Mouse (Mus musculus) erythroblast, embryonic 14.5 days (primary cell): ENCODE data around the gene Eras. TPM values are rescaled to one million over a fixed set of nuclear protein-coding genes. Genes with fewer than 3 reads are reported as not detected.
A peak's percentile ranks its signal among the peaks of the same experiment; 100 is the strongest.

Source experiments
- H3K27me3 ChIP-seq: 2 replicates; pipeline ENCODE4 v1.6.1; 2012; ENCODE audit warnings: inconsistent platforms; ENCODE audit not compliant: control insufficient read depth
- H3K36me3 ChIP-seq: 2 replicates; pipeline ENCODE4 v1.6.1; 2012; ENCODE audit warnings: mild to moderate bottlenecking, inconsistent platforms; ENCODE audit not compliant: control insufficient read depth
- H3K4me1 ChIP-seq: 2 replicates; pipeline ENCODE4 v1.6.1; 2012; ENCODE audit warnings: inconsistent platforms; ENCODE audit not compliant: control insufficient read depth
- H3K4me3 ChIP-seq: replicated peaks from 2 replicates; pipeline ENCODE3; 2012; ENCODE audit warnings: moderate library complexity, mild to moderate bottlenecking, inconsistent platforms
- H3K9me3 ChIP-seq: 2 replicates; pipeline ENCODE4 v1.6.1; 2012; ENCODE audit warnings: low read length, inconsistent platforms, mixed read lengths; ENCODE audit not compliant: control insufficient read depth
- GATA1 ChIP-seq: IDR thresholded peaks from 2 replicates; pipeline ENCODE4 v1.6.1; 2012; ENCODE audit warnings: low read length, inconsistent platforms, mixed read lengths
- TAL1 ChIP-seq: IDR thresholded peaks from 3 replicates; pipeline ENCODE4 v1.6.1; 2012; ENCODE audit warnings: low read length, inconsistent platforms, mixed read lengths
- polyA plus RNA-seq: library from polyadenylated mRNA; stranded (reverse); fragments of >175 nt; gene quantifications from 2 replicates; pipeline ENCODE4 v1.2.3, GENCODE M21; 2012

Eras gene
- 0.06 TPM in 1 of 2 replicates, not detected in the other for polyA plus RNA-seq

DNA sequence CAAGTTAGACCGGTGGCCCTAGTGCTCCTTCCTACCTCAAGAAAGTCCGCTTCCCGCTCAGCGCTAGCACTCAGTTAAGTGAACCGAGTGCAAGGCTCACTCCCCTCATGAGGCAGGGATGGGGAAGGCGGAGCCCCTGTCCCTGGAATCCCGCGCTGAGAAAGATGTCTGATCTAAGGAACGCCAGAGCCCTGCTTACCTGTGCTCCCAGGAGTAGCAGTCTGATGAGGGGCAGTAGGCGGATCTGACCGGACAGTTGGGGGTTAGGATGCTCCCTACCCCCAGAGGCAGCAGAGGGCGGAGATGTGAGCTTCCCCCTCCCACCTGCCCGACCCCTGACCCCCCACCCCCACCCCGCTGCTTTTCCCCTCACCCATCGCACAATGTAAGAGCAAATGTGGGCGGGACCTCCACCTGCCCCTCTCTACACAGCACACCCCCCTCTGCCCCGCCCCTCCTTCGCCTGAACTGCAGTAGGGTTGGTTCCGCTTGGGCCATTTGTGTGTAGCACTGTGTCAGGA is at the start of gene Eras:
Gene Eras (minus strand): TSS at position 338 of the 521 bp plus-strand sequence.
- Histone ChIP-seq H3K4me1 (no peaks in the 10 kb centered on the region), H3K4me3 (no peak within 1 kb of the TSS), H3K9me3 (peaks cover 10% of the 10 kb centered on the region), H3K36me3 (peaks cover 8% of the 10 kb centered on the region), H3K27me3 (peaks cover 68% of the 10 kb centered on the region)
- no peak for TF ChIP-seq GATA1

GRCm38 (mm10) chrX:7977892-7978291 is 49.5 kb upstream of the Eras start, which contains the start of gene Gata1:
TSS of gene Gata1 (minus strand) at chrX:7978071.
- H3K36me3 ChIP-seq = peaks cover 32% of the 10 kb centered on the region
- no peak within 1 kb of the TSS for H3K4me3 ChIP-seq
- H3K4me1 ChIP-seq = peaks cover 43% of the 10 kb centered on the region
- H3K9me3 ChIP-seq = no peaks in the 10 kb centered on the region
- no peaks in the 10 kb centered on the region for H3K27me3 ChIP-seq
- TF ChIP-seq GATA1 (no peak), TAL1 (no peak)

DNA sequence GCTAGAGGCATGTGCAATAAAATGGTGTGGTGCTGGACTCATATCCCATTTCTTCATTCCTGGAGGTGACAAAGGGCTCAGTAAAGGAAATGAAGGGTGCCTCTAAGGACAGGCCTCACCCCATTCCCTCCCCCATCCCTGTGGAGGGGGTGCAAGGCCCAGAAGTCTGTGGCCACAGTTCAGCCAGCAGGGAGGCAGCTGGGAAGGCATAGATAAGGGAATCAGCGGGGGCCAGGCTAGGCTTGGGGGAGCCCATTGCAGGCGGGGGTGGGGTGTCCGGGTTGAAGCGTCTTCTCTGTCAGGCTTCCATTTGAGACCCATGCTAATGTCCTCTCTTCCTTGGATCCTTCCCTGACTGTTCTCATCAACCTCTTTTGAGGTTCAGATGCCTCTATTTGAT is 42.9 kb upstream of the Eras start:
- Histone ChIP-seq H3K4me1 (peaks cover 64% of the 10 kb centered on the region), H3K4me3 (peak overlapping the region; percentile 57), H3K27me3 (no peaks in the 10 kb centered on the region), H3K36me3 (peaks cover 49% of the 10 kb centered on the region), H3K9me3 (no peaks in the 10 kb centered on the region)
- TF ChIP-seq TAL1 = peak; percentile 95
- peak; percentile 81 for TF ChIP-seq GATA1

GRCm38 (mm10) chrX:7968899-7969298 is 40.5 kb upstream of the Eras start:
- H3K36me3 ChIP-seq = peaks cover 58% of the 10 kb centered on the region
- H3K4me3 ChIP-seq = peak overlapping the region; percentile 91
- no peaks in the 10 kb centered on the region for H3K9me3 ChIP-seq
- peaks cover 67% of the 10 kb centered on the region for H3K4me1 ChIP-seq
- no peak for TF ChIP-seq GATA1
- TF ChIP-seq TAL1 = no peak
- H3K27me3 ChIP-seq = no peaks in the 10 kb centered on the region

DNA sequence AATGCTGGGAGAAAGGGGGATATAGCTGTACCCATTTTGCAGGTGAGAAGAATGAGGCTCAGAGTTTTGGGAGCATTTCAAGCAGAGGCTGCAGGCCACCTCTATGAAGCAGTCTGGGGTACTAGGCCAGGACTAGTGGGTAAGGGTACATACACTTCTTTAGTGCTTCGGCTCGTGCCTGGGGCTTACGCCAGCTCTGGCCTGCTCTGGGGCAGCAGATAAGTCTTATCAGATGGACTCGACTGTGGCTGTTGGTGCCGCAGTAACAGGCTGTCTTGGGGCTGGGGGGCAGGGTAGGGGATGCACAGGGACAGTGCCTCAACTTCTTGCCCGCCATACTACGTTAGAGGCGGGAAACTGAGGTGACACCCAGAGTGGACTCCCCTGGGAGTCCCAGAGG is 39.8 kb upstream of the Eras start:
- H3K27me3 ChIP-seq = no peaks in the 10 kb centered on the region
- peak overlapping the region; percentile 91 for H3K4me3 ChIP-seq
- no peaks in the 10 kb centered on the region for H3K9me3 ChIP-seq
- H3K4me1 ChIP-seq = peaks cover 68% of the 10 kb centered on the region
- H3K36me3 ChIP-seq = peaks cover 60% of the 10 kb centered on the region
- TF ChIP-seq TAL1 (peak; percentile 22; the same call in 1 of the 3 replicates), GATA1 (peak; percentile 79)

GRCm38 (mm10) chrX:7967596-7968201 is 39.3 kb upstream of the Eras start:
- TF ChIP-seq TAL1 (no peak), GATA1 (no peak)
- H3K4me1 ChIP-seq = peaks cover 68% of the 10 kb centered on the region
- no peaks in the 10 kb centered on the region for H3K9me3 ChIP-seq
- H3K27me3 ChIP-seq = no peaks in the 10 kb centered on the region
- H3K36me3 ChIP-seq = peaks cover 65% of the 10 kb centered on the region
- H3K4me3 ChIP-seq = peak overlapping the region; percentile 91

DNA sequence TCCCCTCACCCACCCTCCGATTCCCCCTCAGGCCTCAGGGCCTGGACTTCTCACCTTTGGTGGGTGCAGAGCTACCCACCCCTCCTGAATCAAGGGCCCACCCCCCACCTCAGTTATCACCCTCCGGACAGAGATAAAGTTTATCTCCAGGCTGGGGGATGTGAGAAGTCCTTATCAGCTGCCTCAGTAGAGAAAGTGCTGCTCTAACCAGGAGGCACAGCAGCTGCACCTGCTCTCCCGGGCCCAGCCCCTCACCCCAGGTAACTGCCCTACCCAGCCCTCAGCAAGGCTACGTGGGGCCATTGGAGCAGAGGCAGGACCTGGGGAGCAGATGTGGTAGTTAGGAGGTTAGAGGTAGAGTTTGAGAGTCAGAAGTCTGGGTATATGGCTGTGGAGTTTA is 37.8 kb upstream of the Eras start:
- peaks cover 65% of the 10 kb centered on the region for H3K4me1 ChIP-seq
- no peaks in the 10 kb centered on the region; the same call in 1 of the 2 replicates for H3K27me3 ChIP-seq
- H3K4me3 ChIP-seq = peak overlapping the region; percentile 91
- TF ChIP-seq TAL1 (no peak), GATA1 (no peak)
- H3K9me3 ChIP-seq = no peaks in the 10 kb centered on the region; the same call in 1 of the 2 replicates
- H3K36me3 ChIP-seq = peaks cover 76% of the 10 kb centered on the region

- Histone ChIP-seq H3K27me3 (no peaks in the 10 kb centered on the region; the same call in 1 of the 2 replicates), H3K9me3 (no peaks in the 10 kb centered on the region; the same call in 1 of the 2 replicates), H3K36me3 (peaks cover 79% of the 10 kb centered on the region), H3K4me1 (peaks cover 61% of the 10 kb centered on the region), H3K4me3 (peak overlapping the region; percentile 91)
- no peak for TF ChIP-seq TAL1
- no peak for TF ChIP-seq GATA1
These were observed 35.6 kb upstream of the Eras start for GRCm38 (mm10) chrX:7963829-7964626.

DNA sequence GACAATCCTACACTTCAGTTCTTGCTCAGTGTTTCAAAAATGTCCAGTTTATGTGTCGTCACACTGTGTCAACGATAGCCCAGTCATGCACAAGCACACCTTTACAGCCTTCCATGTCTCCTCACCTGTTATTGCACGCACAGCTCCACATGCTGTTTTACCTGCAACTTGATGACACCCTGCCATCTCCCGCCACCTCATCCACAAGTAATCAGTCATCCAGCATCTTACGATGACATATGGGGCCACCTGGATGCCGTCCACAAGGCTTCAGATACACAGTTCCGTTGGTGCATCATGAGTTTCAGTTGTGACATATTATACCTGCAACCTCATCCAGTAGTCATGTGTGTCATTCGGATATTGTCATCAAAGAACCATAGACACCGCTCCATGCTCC is 30.5 kb upstream of the Eras start:
- H3K4me1 ChIP-seq = peaks cover 41% of the 10 kb centered on the region
- TF ChIP-seq GATA1 (no peak), TAL1 (no peak)
- no peaks in the 10 kb centered on the region; the same call in 1 of the 2 replicates for H3K9me3 ChIP-seq
- H3K36me3 ChIP-seq = peaks cover 86% of the 10 kb centered on the region
- H3K27me3 ChIP-seq = no peaks in the 10 kb centered on the region; the same call in 1 of the 2 replicates
- no peak overlapping the region for H3K4me3 ChIP-seq
